Mouse (Mus musculus): Measurements from ENCODE around the gene Kcnf1.

GRCm38 (mm10) chr12:17194140-17194539 is 17.5 kb upstream of the Kcnf1 start:
- TF ChIP-seq CTCF (IDR thresholded peaks at IDR 0.05; ENCODE audit: low read depth): no peak
- TF ChIP-seq EP300 (IDR thresholded peaks at IDR 0.05; ENCODE audit: low read depth): no peak
